Mouse (Mus musculus) megakaryocyte, embryonic 14.5 days (primary cell): ENCODE results near the gene Fam25c.

Experiments
- FLI1 ChIP-seq: IDR thresholded peaks from 2 replicates; pipeline ENCODE4 v1.6.1; 2012; ENCODE audit warnings: low read length, inconsistent platforms, mixed read lengths
- GATA1 ChIP-seq: IDR thresholded peaks from 3 replicates; pipeline ENCODE4 v1.6.1; 2012; ENCODE audit warnings: mixed read lengths, low read length, inconsistent platforms, borderline replicate concordance

DNA sequence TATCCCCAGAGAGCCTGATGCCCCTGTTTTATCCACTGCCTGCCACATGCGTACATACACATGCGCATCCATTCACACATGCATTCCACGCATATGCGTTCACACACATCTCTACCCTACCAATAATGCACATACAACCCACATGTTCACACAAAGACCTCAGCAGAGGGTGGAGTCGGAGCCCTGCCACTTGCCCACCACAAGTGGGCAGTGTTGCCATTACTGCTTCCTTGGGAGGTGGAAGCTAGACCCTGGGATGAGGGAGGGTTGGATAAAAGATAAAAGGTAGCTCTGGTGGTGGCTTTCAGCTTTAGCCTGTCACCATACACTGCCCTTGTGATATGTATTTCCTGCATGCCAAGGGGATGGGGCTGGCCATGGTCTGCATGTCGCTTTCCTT, 17.4 kb upstream of the Fam25c start:
- TF ChIP-seq GATA1 (no peak), FLI1 (no peak)
